Mouse (Mus musculus) kidney, adult 2 months (tissue): ENCODE data around the gene Tecpr1.

Source experiments
- CTCF ChIP-seq: fragments of 200-500 bp; conservative IDR thresholded peaks from 2 replicates; pipeline ENCODE4 v1.5.1; 2011; ENCODE audit warnings: low read depth, mild to moderate bottlenecking, control low read depth, low read length, moderate library complexity, mixed read lengths; ENCODE audit not compliant: insufficient read depth, insufficient read length
- POLR2A ChIP-seq: fragments of 200-500 bp; IDR thresholded peaks from one replicate; pipeline ENCODE4 v1.6.1; 2011; ENCODE audit warnings: low read depth, low read length, control low read depth

- TF ChIP-seq CTCF (no peak), POLR2A (no peak)
Observed at GRCm38 (mm10) chr5:144195567-144195966, 27.8 kb downstream of the Tecpr1 start.
